Mouse (Mus musculus): Measurements from ENCODE around the gene Notch1. TPM values are rescaled to one million over a fixed set of nuclear protein-coding genes. Genes with fewer than 3 reads are reported as not detected.
A peak's percentile ranks its signal among the peaks of the same experiment; 100 is the strongest.

Notch1 gene
- polyA plus RNA-seq, 1 experiment = 108 TPM

DNA sequence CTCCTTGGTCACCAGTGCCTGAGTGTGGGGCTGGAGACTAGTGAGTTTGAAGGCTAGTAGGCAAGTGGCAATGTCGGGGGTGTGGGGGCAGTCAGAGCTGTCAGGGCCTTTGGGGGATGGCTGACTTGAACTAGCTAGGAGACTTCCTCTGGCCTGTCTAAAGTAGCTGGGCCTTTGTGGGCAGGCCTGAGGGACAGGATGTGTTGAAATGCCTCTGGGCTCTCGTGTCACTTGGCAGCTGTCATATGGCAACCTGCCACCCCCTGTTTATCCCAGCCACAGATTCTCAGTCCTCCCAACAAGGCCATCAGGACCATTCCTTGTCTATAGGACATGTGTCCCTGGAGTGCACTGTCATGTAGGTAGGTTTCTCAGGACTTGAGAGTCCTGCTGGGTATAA is 18.2 kb upstream of the Notch1 start:
- WGBS = 14% methylated on average over 2 of the region's 2 CpGs
- H3K4me3 ChIP-seq (replicated peaks; ENCODE audit: extremely low read depth, low read depth, low read length) = no peak overlapping the region
- H3K4me1 ChIP-seq (ENCODE audit: control insufficient read depth, insufficient read depth, low read length) = peaks cover 11% of the 10 kb centered on the region
- TF ChIP-seq CTCF (IDR thresholded peaks at IDR 0.05; ENCODE audit: insufficient read depth, low read length) = no peak
- no peak for TF ChIP-seq POLR2A (IDR thresholded peaks at IDR 0.05; ENCODE audit: borderline replicate concordance, extremely low read depth, low read depth, low read length)
- peak; percentile 67 for DNase-seq

DNA sequence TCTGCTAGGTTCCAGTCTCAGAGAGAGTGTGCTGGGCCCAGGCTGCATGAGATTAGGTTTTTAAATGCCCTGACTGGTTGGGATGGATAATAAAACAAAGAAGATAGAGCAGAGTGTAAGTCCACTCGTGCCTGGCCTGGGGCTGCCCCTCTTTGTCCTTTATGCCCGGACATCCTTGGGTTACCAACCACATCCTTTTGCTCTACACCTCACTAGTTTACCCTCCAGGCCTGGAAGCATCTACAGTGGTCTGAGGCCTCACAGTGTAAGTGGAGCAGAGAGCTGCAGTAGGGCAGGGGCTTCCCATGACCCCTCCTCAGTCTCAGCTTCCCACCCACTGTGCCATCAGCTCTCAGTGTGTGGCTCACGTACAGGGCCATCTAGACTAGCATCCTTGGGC is 17.7 kb upstream of the Notch1 start:
- WGBS = 55% methylated on average over 3 of the region's 3 CpGs
- H3K4me3 ChIP-seq (replicated peaks; ENCODE audit: extremely low read depth, low read depth, low read length) = no peak overlapping the region
- no peak for TF ChIP-seq POLR2A (IDR thresholded peaks at IDR 0.05; ENCODE audit: borderline replicate concordance, extremely low read depth, low read depth, low read length)
- no peak for TF ChIP-seq CTCF (IDR thresholded peaks at IDR 0.05; ENCODE audit: insufficient read depth, low read length)

DNA sequence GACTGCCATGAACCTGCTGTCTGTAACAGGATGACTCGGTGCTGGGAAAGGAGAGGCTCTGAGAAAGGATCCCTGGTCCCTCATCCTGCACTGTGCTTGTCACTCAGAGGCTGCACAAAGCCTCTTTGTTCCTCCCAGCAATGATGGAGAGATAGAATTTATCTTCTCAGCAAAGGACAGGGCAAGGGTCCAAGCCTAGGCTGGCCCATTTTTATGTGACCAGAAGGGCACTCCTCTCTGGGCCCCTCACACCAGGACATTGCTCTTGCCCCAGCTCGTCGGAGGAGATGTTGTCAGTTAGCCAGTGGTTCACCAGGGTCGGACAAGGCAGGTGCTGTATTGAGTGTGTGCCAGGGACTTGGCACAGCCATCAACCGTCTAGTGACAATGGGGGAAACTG is 16.8 kb upstream of the Notch1 start:
- WGBS = 38% methylated on average over 5 of the region's 5 CpGs
- TF ChIP-seq CTCF (IDR thresholded peaks at IDR 0.05; ENCODE audit: insufficient read depth, low read length) (no peak), POLR2A (IDR thresholded peaks at IDR 0.05; ENCODE audit: borderline replicate concordance, extremely low read depth, low read depth, low read length) (no peak)
- Histone ChIP-seq H3K4me1 (ENCODE audit: control insufficient read depth, insufficient read depth, low read length) (peaks cover 11% of the 10 kb centered on the region), H3K4me3 (replicated peaks; ENCODE audit: extremely low read depth, low read depth, low read length) (no peak overlapping the region)
- no peak for DNase-seq

More for the DNA sequence above, 17.7 kb upstream of the Notch1 start:
- DNase-seq = no peak
- H3K4me1 ChIP-seq (ENCODE audit: control insufficient read depth, insufficient read depth, low read length) = peaks cover 11% of the 10 kb centered on the region

DNA sequence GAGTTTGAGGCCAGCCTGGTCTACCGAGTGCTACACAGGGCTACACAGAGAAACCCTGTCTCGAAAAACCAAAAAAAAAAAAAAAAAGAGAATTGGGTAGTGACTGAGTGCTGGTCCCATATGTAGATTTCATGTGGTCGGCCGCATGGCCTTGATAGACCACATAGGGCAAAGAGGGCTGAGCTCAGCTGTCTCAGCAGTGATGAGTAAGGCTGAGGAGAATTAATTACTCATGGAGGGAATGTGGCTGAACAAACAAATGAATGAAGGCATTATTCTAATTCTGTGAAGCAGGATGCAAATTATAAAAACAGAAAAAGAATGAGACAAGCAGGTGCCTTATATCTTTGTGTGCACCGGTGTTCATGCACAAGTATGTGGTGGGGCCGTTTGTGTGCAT is 15.4 kb upstream of the Notch1 start:
- Histone ChIP-seq H3K4me1 (ENCODE audit: control insufficient read depth, insufficient read depth, low read length) (peaks cover 11% of the 10 kb centered on the region), H3K4me3 (replicated peaks; ENCODE audit: extremely low read depth, low read depth, low read length) (no peak overlapping the region)
- WGBS = 79% methylated on average over 6 of the region's 6 CpGs
- DNase-seq = no peak
- TF ChIP-seq CTCF (IDR thresholded peaks at IDR 0.05; ENCODE audit: insufficient read depth, low read length) (no peak), POLR2A (IDR thresholded peaks at IDR 0.05; ENCODE audit: borderline replicate concordance, extremely low read depth, low read depth, low read length) (no peak)

DNA sequence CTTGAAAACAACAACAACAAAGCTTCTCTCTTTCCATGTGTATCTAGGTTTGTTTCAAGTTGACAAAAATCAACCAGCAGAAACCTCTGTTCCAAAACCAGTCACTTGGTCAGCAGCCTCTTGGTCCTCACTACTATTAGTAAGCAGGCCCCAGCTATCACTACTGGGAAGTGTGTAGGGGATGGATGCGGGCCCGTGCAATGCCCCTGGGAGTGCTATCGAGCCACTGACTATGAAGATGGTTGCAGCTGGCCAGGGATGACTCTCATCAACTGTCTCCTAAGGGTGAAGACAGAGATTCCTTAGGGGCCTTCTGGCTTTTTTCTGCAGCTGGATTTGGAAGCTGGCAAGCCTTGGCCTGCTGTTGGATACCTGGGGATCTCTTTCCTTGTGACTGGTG is 13.4 kb upstream of the Notch1 start:
- TF ChIP-seq POLR2A (IDR thresholded peaks at IDR 0.05; ENCODE audit: borderline replicate concordance, extremely low read depth, low read depth, low read length) (no peak), CTCF (IDR thresholded peaks at IDR 0.05; ENCODE audit: insufficient read depth, low read length) (no peak)
- Histone ChIP-seq H3K4me3 (replicated peaks; ENCODE audit: extremely low read depth, low read depth, low read length) (no peak overlapping the region), H3K4me1 (ENCODE audit: control insufficient read depth, insufficient read depth, low read length) (peaks cover 15% of the 10 kb centered on the region)
- WGBS = 83% methylated on average over 3 of the region's 3 CpGs
- no peak for DNase-seq

DNA sequence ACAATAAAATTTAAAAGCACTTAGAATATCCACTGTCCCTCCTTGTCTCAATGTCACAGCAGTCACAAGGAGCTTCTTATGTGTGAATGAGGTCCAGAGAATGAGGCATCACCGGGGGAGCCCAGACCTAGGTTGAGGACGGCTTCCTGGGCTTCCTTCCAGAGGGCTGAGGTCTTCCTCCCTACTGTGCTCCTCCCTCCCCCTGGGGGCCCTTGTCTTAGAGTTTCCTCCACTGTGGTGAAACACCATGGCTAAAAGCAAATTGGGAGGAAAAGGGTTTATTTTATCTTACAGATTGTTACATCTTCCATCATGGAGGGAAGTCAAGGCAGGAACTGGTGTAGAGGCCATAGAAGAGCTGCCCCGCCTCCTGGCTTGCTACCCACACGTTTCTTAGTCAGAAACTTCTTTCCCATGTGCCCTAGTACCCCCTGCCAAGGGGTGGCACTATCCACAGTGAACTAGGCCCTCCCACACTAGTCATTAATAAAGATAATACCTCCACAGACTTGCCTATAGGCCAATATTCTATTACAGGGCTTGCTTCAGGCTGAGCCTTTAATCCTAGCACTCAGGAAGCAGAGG is 12.8 kb upstream of the Notch1 start:
- Histone ChIP-seq H3K4me1 (ENCODE audit: control insufficient read depth, insufficient read depth, low read length) (peaks cover 12% of the 10 kb centered on the region), H3K4me3 (replicated peaks; ENCODE audit: extremely low read depth, low read depth, low read length) (no peak overlapping the region)
- WGBS = 52% methylated on average over 4 of the region's 4 CpGs
- TF ChIP-seq CTCF (IDR thresholded peaks at IDR 0.05; ENCODE audit: insufficient read depth, low read length) = no peak
- TF ChIP-seq POLR2A (IDR thresholded peaks at IDR 0.05; ENCODE audit: borderline replicate concordance, extremely low read depth, low read depth, low read length) = no peak
- DNase-seq = no peak

DNA sequence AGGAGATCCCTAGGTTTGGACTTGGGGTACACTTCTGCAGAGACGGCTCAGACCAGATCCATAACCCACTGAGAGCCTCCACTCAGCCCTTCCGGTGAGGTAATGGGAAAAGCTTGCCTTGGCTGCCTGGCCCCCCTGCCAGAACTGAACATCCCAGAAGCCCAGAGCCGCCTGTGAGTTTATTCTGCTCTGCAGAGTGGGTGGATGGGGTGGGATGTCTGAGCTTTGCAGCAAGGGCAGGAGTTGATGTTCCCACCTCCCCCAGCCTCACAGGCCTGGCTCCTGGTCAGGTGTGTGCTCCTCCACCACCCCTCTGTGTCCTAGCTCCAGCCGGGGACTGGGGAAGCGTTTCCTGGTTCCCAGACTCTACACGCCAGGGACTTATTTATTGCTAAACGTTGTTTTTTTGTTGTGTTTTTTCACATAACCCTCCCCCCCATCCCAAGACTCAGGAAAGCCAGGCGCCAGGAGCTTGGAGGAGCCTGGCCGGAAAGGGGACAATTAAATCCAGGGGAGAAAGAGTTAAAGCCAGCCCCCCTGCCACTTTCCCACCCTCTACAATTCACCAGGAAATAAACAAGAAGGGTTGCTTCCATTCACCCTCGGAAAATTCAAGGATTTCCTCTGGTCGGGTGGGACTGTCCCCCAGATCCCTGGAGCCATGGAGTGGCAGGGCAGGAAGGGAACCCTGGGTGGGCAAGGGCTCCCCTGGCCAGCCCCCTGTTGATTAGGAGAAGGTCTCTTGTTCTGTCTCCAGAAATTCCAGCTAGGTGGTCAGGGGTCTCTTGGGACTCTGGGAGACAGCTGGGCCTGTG is 10.2 kb upstream of the Notch1 start:
- DNase-seq = no peak
- WGBS = 37% methylated on average over 11 of the region's 11 CpGs
- TF ChIP-seq CTCF (IDR thresholded peaks at IDR 0.05; ENCODE audit: insufficient read depth, low read length) (no peak), POLR2A (IDR thresholded peaks at IDR 0.05; ENCODE audit: borderline replicate concordance, extremely low read depth, low read depth, low read length) (no peak)
- H3K4me1 ChIP-seq (ENCODE audit: control insufficient read depth, insufficient read depth, low read length) = peaks cover 9% of the 10 kb centered on the region
- H3K4me3 ChIP-seq (replicated peaks; ENCODE audit: extremely low read depth, low read depth, low read length) = no peak overlapping the region

DNA sequence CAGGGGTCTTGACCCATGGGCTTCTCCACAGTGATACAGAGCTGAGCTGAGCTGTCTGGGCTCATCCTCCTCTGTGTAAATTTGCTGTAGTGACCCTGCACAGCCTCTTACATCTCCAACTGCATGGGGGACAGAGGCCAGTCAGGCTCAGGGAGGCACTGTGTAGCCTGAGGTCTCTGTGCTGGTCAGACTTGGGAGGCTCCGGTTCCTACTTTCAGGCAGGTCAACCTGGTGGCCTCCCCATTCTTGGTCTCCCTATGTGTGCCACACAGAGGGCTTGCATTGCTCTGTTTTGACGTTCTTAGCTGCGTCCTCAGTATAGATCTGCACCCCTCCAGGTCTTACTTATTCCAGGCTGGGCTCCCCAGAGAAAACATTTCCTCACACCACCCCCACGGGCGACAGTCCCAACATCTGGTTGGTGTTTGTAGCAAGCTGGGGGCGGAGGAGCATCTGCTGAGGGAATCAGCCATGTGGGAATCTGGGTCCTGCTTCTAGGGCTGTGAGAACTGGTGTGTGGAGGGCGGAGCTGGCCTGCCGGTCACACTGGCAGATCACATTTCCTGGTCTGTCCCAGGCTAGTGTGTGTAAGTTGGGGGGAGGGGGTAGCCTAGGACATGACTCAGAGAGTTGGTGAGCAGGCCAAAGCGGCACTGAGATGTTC is 9.0 kb upstream of the Notch1 start:
- 23% methylated on average over 9 of the region's 9 CpGs for WGBS
- peak; percentile 38 for DNase-seq
- Histone ChIP-seq H3K4me1 (ENCODE audit: control insufficient read depth, insufficient read depth, low read length) (peaks cover 9% of the 10 kb centered on the region), H3K4me3 (replicated peaks; ENCODE audit: extremely low read depth, low read depth, low read length) (no peak overlapping the region)
- TF ChIP-seq POLR2A (IDR thresholded peaks at IDR 0.05; ENCODE audit: borderline replicate concordance, extremely low read depth, low read depth, low read length) (no peak), CTCF (IDR thresholded peaks at IDR 0.05; ENCODE audit: insufficient read depth, low read length) (no peak)

DNA sequence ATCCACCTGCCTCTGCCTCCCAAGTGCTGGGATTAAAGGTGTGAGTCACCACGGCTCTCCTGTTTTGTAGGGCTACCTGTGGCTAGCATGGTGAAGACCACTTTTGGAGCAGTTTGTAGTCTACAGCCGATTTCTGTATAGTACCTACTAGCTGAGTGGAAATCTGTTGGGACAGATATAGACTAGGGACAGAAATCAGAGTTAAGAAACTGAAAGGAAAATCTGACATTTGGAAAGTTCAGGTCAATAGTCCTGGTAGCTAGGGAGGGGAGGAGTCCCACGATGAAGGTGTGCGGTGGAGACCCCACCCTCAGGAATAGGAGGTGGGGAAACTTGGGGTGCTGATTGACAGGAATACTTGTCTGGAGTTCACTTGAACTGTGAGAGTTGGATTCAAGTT is 5.9 kb upstream of the Notch1 start:
- no peak overlapping the region for H3K4me3 ChIP-seq (replicated peaks; ENCODE audit: extremely low read depth, low read depth, low read length)
- 91% methylated on average over 4 of the region's 4 CpGs for WGBS
- peaks cover 9% of the 10 kb centered on the region for H3K4me1 ChIP-seq (ENCODE audit: control insufficient read depth, insufficient read depth, low read length)
- no peak for TF ChIP-seq CTCF (IDR thresholded peaks at IDR 0.05; ENCODE audit: insufficient read depth, low read length)
- TF ChIP-seq POLR2A (IDR thresholded peaks at IDR 0.05; ENCODE audit: borderline replicate concordance, extremely low read depth, low read depth, low read length) = no peak
- DNase-seq = no peak
